Mouse (Mus musculus) megakaryocyte, embryonic 14.5 days (primary cell): ENCODE measurements around the gene Engase.

Experiments
- FLI1 ChIP-seq: IDR thresholded peaks from 2 replicates; pipeline ENCODE4 v1.6.1; 2012; ENCODE audit warnings: low read length, inconsistent platforms, mixed read lengths
- GATA1 ChIP-seq: IDR thresholded peaks from 3 replicates; pipeline ENCODE4 v1.6.1; 2012; ENCODE audit warnings: mixed read lengths, low read length, inconsistent platforms, borderline replicate concordance

- TF ChIP-seq GATA1, result no peak
- TF ChIP-seq FLI1, result no peak
These were observed 12.3 kb downstream of the Engase start for GRCm38 (mm10) chr11:118488907-118489270.
